Mouse (Mus musculus): ENCODE results near the gene Zscan22.
"Not testable (repeated sequence)": the region's sequence is repeated elsewhere in the genome, so short reads cannot be mapped to it uniquely, and the experiment has no call there.

Gene Zscan22

DNA sequence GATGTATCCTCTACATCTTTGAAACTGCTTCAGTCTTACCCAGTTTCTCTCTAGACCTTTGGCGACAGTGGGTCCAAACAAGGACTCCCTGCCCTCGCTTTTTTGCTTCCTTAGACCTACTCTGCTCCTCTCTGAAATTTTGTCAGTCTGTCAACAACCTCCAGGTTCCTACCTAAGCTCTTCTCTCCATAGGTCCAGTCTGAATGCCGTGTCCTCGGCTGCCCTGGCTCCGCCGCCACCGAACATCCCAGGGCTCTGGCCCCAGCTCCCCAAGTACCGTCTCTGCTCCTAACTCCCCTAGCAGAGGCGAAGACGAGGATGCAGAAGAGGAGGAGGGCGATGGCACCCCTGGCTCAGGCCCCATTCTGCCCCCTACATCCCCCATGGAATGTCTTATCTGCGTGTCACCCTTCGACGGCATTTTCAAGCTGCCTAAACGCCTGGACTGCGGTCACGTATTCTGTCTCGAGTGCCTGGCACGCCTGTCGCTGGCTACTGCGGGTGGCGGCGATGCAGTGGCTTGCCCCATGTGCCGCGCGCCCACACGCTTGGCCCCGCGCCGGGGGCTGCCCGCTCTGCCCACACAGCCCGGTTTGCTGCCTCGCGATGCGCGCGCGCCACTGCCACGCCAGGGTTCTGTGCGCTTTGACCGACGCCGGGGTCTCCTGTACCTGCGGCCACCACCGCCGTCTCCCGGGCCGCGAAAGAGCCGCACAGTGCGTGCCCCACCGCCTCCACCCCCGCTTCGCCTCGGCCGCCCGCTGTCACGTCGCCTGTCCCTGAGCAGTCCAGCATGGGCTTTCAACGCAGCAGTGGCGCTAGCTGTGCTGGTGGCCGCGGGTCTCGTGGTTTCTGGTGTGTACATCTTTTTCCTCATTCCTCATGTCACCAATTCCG is 30.3 kb downstream of the Zscan22 start:
- peak; percentile 68 to 78 for DNase-seq

DNA sequence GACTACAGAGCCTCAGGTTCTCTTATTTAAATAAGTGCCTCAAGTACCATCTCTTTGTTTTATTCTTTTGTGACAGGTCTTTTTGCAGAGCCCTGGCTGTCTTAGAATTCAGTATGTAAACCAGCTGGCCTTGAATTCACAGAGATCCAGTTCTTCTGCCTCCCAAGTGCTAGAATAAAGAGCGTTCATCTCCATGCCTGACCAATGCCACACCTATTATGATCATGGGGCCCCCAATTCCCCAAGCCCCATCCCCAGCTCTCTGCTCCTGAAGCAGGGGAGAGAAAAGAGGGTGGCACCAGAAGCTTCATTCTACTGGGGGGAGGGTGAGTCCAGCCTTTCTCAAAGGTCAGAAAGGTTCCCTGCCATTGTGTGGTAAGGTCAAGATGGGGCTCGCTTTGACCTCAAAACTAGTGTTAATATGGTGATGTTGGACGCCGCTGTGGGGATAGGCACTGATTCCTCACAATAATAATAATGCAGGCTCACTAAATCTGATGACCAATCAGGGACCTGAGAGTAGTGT is 36.1 kb downstream of the Zscan22 start:
- no peak for DNase-seq

DNA sequence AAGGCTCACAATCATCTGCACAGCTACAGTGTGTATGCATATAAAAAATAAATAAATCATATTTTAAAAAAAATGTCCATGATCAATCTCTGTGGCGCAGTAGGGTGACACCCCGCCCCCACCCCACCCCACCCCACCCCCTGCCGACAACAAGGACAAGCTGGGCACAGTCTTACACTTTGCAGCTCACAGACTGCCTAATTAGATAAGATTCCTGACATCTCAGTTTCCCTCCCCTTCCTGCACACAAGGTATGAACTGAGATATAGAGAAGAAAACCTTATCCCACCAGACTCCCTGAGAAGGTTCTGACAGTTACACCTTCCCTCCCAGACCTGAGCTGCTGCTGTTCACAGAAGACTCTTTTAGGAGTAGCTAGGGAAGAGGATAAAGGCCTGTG is 37.2 kb downstream of the Zscan22 start:
- DNase-seq: no peak

DNA sequence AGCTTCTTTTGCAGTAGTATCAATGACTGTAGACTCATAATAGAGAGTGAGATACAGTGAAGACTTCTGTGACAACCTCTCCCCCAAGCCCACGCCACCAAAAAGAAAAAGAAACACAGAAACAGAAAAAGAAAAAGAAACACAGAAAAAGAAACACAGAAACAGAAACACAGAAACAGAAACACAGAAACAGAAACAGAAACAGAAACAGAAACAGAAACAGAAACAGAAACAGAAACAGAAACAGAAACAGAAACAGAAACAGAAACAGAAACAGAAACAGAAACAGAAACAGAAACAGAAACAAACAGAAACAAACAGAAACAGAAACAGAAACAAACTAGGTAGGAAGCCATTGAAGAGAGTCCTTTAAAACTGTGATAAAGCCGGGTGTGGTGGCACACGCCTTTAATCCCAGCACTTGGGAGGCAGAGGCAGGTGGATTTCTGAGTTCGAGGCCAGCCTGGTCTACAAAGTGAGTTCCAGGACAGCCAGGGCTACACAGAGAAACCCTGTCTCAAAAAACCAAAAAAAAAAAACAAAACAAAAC is 39.7 kb downstream of the Zscan22 start:
- DNase-seq: not testable (repeated sequence)

DNA sequence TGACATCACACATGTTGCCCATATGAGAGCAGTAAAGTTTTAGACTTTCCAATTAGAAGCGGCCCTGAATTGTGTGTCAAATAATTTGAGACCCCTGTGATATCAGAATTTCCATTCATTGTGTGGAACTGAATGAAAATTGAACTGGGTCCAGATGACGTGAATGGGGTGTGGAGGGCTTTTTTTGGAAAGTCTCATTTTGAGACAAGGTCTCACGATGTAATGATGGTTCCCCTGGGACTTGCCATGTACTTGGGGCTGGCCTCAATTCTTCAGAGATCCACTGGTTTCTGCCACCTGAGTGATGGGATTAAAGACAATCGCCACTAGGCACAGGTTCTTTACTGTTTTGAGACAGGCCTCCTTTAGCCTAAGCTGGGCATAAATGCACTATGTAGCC is 43.0 kb downstream of the Zscan22 start:
- DNase-seq: no peak

DNA sequence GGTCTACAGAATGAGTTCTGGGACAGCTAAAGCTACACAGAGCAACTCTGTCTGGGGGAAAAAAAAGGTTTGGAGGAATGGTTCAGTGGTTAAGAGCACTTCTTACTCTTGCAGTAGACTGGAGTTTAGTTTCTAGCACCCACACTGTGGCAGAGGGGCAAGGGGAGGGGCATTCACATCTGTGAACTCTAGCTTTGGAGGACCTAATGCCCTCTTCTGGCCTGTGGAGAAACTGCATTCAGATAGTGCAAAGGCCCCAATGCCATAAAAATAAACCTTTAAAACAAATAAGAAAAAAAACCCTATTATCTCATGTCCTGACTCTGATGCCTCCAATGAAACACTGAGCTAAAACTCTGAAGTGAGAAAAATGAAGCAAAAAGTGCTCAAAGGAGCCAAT is 45.9 kb downstream of the Zscan22 start:
- DNase-seq: no peak

DNA sequence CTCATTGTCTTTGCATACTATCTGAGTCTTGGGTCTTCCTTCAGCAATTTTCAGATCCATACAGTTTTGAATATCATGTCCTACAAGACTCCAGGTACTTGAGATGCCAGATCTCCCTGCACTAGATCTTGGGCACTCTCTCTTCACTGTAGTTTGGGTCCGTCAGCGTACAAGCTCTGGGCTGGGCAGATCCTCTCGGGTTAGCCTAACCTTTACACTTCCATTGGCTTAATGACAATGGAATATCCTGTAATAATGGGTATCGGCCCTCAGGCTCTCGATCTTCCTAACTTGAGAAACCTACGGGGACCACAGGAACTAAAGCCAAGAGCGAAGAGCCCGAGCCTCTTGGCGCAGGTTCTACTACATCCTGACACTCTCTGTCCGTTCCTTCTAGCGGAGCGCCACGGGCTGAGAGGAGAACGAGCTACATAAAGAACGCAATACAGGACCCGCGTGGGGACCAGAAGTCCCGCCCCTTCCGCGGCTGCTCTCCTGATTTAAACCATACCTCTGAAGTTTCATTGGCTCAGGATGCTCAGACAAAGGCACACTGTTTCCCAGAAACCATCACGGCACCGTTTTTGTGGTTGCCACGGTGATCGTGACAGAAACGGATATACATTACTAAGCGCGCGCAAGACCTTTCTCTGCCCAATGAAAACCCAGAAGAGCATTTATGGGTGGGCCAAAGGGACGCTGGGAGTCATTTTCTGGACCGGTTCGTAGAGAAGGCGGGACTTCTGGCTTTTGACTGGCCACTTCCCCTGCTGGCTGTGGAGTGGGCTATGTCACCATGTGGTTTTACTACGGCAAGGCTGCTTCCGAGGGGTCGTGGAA is 51.6 kb downstream of the Zscan22 start:
- DNase-seq: peak; percentile 91 to 96

DNA sequence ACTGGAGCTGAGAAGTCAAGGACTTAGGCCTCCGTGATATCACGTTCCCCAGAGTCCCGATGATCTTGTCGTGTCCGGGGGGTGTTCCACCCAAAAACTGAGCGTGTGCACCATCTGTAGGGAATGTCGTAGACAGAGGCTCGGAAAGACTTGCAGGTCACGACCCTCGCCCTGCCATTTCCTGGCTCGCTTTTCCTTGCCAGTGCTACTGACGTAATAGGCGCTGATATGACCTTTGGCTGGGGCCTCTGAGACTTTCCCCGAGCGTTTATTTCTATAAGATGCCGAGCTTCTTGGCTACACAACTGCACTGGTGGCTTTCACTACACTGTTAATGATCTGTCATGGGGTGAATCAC is 52.2 kb downstream of the Zscan22 start:
- no peak for DNase-seq

DNA sequence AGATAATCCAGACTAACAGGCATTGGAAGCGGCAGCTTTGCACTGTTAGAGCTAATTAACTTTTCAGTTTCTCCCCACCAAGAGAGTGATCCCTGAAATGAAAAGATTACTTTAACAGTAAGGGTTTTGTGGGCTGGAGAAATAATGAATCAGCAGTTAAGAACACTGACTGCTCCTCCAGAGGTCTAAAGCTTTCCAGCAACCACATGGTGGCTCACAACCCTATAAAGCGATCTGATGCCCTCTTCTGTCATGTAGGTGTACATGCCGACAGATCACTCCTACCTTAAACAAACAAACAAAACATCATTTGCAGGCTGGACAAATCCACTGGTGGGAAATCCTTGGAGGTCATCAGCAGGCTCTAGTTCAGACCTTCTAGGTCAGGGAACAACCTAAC is 57.3 kb downstream of the Zscan22 start:
- no peak for DNase-seq

DNA sequence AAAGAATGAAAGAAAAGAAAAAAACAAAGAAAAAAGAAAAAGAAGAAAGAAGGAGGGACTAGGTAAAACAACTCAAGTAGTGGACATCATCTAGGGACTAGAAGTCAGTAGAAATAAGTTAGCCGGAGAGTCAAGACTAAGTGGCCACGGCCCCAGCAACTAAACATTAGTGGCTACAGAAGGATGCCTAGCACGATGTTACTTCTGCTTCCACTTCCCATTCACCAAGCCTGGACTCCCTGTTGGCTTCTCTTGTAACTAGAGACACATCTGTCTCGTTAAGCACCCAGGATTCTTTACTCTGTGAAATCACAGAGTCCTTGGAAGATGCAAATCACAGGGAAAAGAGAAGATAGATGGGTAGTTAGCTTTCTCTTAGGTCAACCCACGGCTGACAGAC is 59.9 kb downstream of the Zscan22 start:
- DNase-seq: no peak
